Mouse (Mus musculus): ENCODE results near the gene Bves. TPM values are rescaled to one million over a fixed set of nuclear protein-coding genes. Genes with fewer than 3 reads are reported as not detected.

Bves gene
- polyA plus RNA-seq, 1 experiment from 2014 or later, result 5.7 TPM

DNA sequence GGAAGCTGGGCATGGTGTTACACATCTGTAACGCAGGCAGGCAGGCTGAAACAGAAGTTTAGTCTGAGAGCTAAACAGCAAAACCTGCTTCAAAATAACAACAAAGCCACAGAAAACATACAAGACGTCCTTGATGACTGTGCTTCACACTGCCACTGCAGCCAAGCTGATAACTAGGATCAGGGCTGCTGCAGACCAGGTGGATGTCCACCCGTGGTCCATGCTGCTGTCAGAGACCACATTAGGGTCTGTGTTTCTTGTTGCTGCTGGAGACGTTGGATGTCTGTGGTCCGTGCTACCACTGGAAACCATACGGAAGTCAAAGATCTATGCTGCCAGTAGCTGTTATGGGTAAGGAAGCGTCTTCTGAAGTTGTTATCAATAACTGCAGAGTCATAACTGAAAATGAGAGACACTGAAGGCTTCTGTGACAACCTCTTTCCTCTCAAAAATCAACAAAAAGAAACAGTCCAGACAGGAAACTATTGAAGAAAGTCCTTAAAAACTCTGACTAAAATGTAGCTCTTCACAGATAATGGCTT lies 64.2 kb downstream of the Bves start:
- Histone ChIP-seq H3K36me3 (ENCODE audit: control insufficient read depth, insufficient read depth, low read length) (no peaks in the 10 kb centered on the region), H3K27me3 (replicated peaks; ENCODE audit: control insufficient read depth, insufficient read depth, low read length) (no peaks in the 10 kb centered on the region), H3K9me3 (ENCODE audit: control insufficient read depth, low read length) (no peaks in the 10 kb centered on the region), H3K4me1 (ENCODE audit: control insufficient read depth, insufficient read depth, low read length) (no peaks in the 10 kb centered on the region), H3K4me2 (ENCODE audit: low read depth, low read length) (no peak overlapping the region), H3K27ac (replicated peaks; ENCODE audit: low read depth, low read length) (no peak overlapping the region), H3K9ac (ENCODE audit: low read depth, low read length) (no peak overlapping the region), H3K4me3 (ENCODE audit: low read depth, low read length) (no peak overlapping the region)
- no peak for ATAC-seq (ENCODE audit: low read depth)
- 72% methylated on average over 7 of the region's 7 CpGs for WGBS
- DNase-seq (ENCODE audit: low spot score), result no peak

DNA sequence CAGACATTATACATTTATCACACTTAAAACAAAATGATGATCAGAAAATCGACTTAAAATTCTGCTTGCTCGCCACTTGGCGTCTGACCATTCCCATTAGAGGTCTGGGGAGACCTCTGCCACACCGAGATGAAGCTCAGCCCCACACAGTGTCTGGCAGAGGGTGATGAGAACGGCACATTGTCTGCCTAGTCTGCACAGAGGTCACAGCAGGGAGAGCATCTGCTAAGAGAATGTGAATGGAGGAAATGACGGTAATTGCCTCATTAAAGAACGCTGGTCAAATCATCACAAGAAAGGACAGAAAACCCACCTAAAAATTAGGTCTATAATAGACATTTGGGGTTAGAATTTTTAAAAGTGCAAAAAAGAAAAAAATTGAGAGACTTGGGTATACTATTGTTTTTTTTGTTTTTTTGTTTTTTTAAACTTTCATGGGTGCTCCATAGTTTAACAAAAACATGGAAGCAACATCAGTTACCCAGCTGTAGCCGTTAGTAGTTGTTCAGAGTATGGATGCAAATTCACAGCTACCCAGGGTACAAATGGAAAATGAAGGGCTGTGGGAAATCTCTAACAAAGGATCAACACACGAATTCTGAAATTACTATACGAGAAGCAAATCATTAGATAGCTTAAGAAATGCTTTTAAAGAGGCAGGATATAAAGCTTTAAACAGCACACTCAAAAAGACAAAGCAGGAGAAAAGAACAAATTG lies 75.2 kb downstream of the Bves start:
- H3K4me3 ChIP-seq (ENCODE audit: low read depth, low read length), result no peak overlapping the region
- H3K9me3 ChIP-seq (ENCODE audit: control insufficient read depth, low read length), result no peaks in the 10 kb centered on the region
- peak; percentile 68; the same call in 1 of the 2 replicates for ATAC-seq (ENCODE audit: low read depth)
- H3K27ac ChIP-seq (replicated peaks; ENCODE audit: low read depth, low read length), result no peak overlapping the region
- peak; percentile 43 for DNase-seq (ENCODE audit: low spot score)
- no peaks in the 10 kb centered on the region for H3K27me3 ChIP-seq (replicated peaks; ENCODE audit: control insufficient read depth, insufficient read depth, low read length)
- no peaks in the 10 kb centered on the region for H3K4me1 ChIP-seq (ENCODE audit: control insufficient read depth, insufficient read depth, low read length)
- H3K9ac ChIP-seq (ENCODE audit: low read depth, low read length), result no peak overlapping the region
- H3K4me2 ChIP-seq (ENCODE audit: low read depth, low read length), result no peak overlapping the region
- 32% methylated on average over 10 of the region's 10 CpGs for WGBS
- no peaks in the 10 kb centered on the region for H3K36me3 ChIP-seq (ENCODE audit: control insufficient read depth, insufficient read depth, low read length)

DNA sequence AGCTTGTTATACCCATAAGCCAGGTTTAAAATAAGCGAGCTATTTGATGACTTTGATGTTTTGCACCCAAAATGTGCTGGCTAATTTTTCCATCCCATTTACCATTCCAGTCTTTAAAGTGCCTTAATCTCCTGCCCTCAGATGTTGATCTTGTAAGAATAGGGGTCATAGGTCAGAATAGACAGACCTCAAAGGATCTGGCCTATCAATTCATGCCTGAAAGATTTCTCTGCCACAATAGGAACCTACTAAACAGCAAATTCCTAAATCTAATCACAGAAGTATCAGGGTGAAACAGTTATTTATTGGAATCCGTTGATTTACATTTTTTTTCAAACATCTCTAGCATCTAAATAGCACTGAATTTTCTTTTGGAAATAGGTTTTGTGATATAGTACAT lies 76.2 kb downstream of the Bves start:
- 25% methylated on average over 2 of the region's 2 CpGs for WGBS
- Histone ChIP-seq H3K9ac (ENCODE audit: low read depth, low read length) (no peak overlapping the region), H3K36me3 (ENCODE audit: control insufficient read depth, insufficient read depth, low read length) (no peaks in the 10 kb centered on the region), H3K9me3 (ENCODE audit: control insufficient read depth, low read length) (no peaks in the 10 kb centered on the region), H3K4me2 (ENCODE audit: low read depth, low read length) (no peak overlapping the region), H3K4me3 (ENCODE audit: low read depth, low read length) (no peak overlapping the region), H3K27ac (replicated peaks; ENCODE audit: low read depth, low read length) (no peak overlapping the region), H3K27me3 (replicated peaks; ENCODE audit: control insufficient read depth, insufficient read depth, low read length) (no peaks in the 10 kb centered on the region), H3K4me1 (ENCODE audit: control insufficient read depth, insufficient read depth, low read length) (no peaks in the 10 kb centered on the region)
- no peak for DNase-seq (ENCODE audit: low spot score)
- ATAC-seq (ENCODE audit: low read depth), result no peak

GRCm38 (mm10) chr10:45412144-45412543 lies 76.6 kb downstream of the Bves start:
- H3K9ac ChIP-seq (ENCODE audit: low read depth, low read length), result no peak overlapping the region
- no peaks in the 10 kb centered on the region for H3K27me3 ChIP-seq (replicated peaks; ENCODE audit: control insufficient read depth, insufficient read depth, low read length)
- no peak overlapping the region for H3K4me2 ChIP-seq (ENCODE audit: low read depth, low read length)
- no peak overlapping the region for H3K27ac ChIP-seq (replicated peaks; ENCODE audit: low read depth, low read length)
- no peak for DNase-seq (ENCODE audit: low spot score)
- ATAC-seq (ENCODE audit: low read depth), result no peak
- WGBS, result 44% methylated on average over 5 of the region's 5 CpGs
- H3K9me3 ChIP-seq (ENCODE audit: control insufficient read depth, low read length), result no peaks in the 10 kb centered on the region
- no peaks in the 10 kb centered on the region for H3K4me1 ChIP-seq (ENCODE audit: control insufficient read depth, insufficient read depth, low read length)
- no peak overlapping the region for H3K4me3 ChIP-seq (ENCODE audit: low read depth, low read length)
- H3K36me3 ChIP-seq (ENCODE audit: control insufficient read depth, insufficient read depth, low read length), result no peaks in the 10 kb centered on the region

Other genes with a start within 250 kb of the Bves start
- 3.0 and 3.8 TPM in 2 replicates for gene Popdc3, start 157.7 kb upstream of the Bves start, polyA plus RNA-seq (2014; fragmentation: Nextera tagmentation; extraction: Ambion mirVana)
- gene Lin28b, start 150.6 kb downstream of the Bves start, polyA plus RNA-seq (2014; fragmentation: Nextera tagmentation; extraction: Ambion mirVana), result 0.57 and 0.92 TPM in 2 replicates
- 17.0 and 18.3 TPM in 2 replicates for gene Hace1, start 242.1 kb downstream of the Bves start, polyA plus RNA-seq (2014; fragmentation: Nextera tagmentation; extraction: Ambion mirVana)

All from embryonic facial prominence, embryonic 14.5 days (tissue).